Mouse (Mus musculus) intestine, postnatal 0 days (tissue): ENCODE data around the gene Prmt7. TPM values are rescaled to one million over a fixed set of nuclear protein-coding genes. Genes with fewer than 3 reads are reported as not detected.

ENCODE experiments used
- ATAC-seq: fragments of 200-750 bp; cut with Nextera tagmentation; 2 replicates; pipeline ENCODE4 v1.8.0; 2017; ENCODE audit warnings: mild to moderate bottlenecking, moderate TSS enrichment, moderate library complexity
- H3K27ac ChIP-seq: fragments of 300-500 bp; sonication (generic); 2 replicates; pipeline ENCODE4 v1.5.1; 2014; ENCODE audit warnings: mild to moderate bottlenecking, low read depth, low read length, moderate library complexity
- H3K27me3 ChIP-seq: fragments of 300-500 bp; sonication (generic); replicated peaks from 2 replicates; pipeline ENCODE4 v1.6.1; 2014; ENCODE audit warnings: low read length, mixed read lengths; ENCODE audit not compliant: control insufficient read depth, insufficient read depth
- H3K36me3 ChIP-seq: fragments of 300-500 bp; sonication (generic); 2 replicates; pipeline ENCODE4 v1.6.1; 2014; ENCODE audit warnings: mild to moderate bottlenecking, moderate library complexity; ENCODE audit not compliant: control insufficient read depth, insufficient read depth
- H3K4me1 ChIP-seq: fragments of 300-500 bp; sonication (generic); replicated peaks from 2 replicates; pipeline ENCODE4 v1.6.1; 2014; ENCODE audit warnings: antibody characterized with exemption, low read length, mixed read lengths; ENCODE audit not compliant: control insufficient read depth, insufficient read depth
- H3K4me2 ChIP-seq: fragments of 300-500 bp; sonication (generic); replicated peaks from 2 replicates; pipeline ENCODE4 v1.6.1; 2014; ENCODE audit warnings: low read depth, mild to moderate bottlenecking, moderate library complexity
- H3K4me3 ChIP-seq: fragments of 300-500 bp; sonication (generic); 2 replicates; pipeline ENCODE4 v1.5.1; 2014; ENCODE audit warnings: low read depth, low read length
- H3K9ac ChIP-seq: fragments of 300-500 bp; sonication (generic); 2 replicates; pipeline ENCODE4 v1.6.1; 2014; ENCODE audit warnings: mild to moderate bottlenecking, low read depth, low read length
- H3K9me3 ChIP-seq: fragments of 300-500 bp; sonication (generic); 2 replicates; pipeline ENCODE4 v1.6.1; 2016; ENCODE audit warnings: mixed run types; ENCODE audit not compliant: control insufficient read depth
- CTCF ChIP-seq: sonication (generic); IDR thresholded peaks from 2 replicates; pipeline ENCODE4 v1.5.1; 2016; ENCODE audit warnings: low read depth, mild to moderate bottlenecking, control low read depth, antibody characterized with exemption, moderate library complexity
- WGBS: fragments of 180-500 bp; shearing (Covaris S2); extraction: QIAGEN DNeasy Blood & Tissue Kit; methylation state at CpG from one replicate; pipeline ENCODE4 v1.1.7; 2014; 5-methylcytosine and 5-hydroxymethylcytosine counted together
- polyA plus RNA-seq: library from polyadenylated mRNA; unstranded; fragments of >200 nt; fragmentation: Nextera tagmentation; extraction: Ambion mirVana; gene quantifications from 2 replicates; pipeline ENCODE4 v1.2.1, GENCODE M21; 2015

Prmt7 gene
- 11.7 and 12.2 TPM in 2 replicates for polyA plus RNA-seq

DNA sequence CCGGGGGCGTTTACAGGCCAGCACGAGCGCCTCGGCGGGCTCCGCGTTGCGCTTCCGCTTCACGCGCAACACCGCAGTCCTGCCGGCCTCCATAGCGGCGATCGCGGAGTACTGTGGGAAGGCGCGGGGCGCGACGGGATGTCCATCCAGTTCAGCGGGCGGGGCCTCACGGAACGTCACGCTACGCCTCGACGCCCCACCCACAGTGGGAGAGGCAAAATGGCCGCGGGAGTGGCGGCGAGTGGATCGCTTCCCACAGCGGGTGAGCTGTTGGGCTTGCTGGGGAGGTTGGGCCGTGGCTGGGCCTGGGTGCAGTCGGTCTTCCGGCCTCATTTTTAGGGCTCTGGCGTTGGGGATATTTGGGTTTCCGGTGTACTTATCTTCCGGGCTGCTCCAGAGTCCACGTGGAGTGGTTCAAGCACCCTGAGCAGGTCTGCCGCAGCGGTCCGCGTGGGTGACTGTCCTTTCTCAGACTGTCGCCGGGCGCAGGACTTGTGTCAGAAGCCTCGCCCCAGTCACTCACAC lies at the start of gene Prmt7, which contains the start of gene Slc7a6os:
Gene Prmt7, plus strand, starts transcription at position 116 of the 525 bp plus-strand sequence.
Gene Slc7a6os, minus strand, starts transcription at position 115 of the 525 bp plus-strand sequence.
- peak within 1 kb of the TSS; percentile 89 for H3K9ac ChIP-seq
- peak; percentile 99 for ATAC-seq

GRCm38 (mm10) chr8:106163251-106163650 lies 47.5 kb upstream of the Prmt7 start:
- Histone ChIP-seq H3K27ac (no peak overlapping the region), H3K4me1 (no peaks in the 10 kb centered on the region), H3K27me3 (no peaks in the 10 kb centered on the region), H3K9ac (no peak overlapping the region), H3K4me2 (no peak overlapping the region), H3K4me3 (no peak overlapping the region), H3K36me3 (peaks cover 28% of the 10 kb centered on the region), H3K9me3 (no peaks in the 10 kb centered on the region)
- ATAC-seq, result no peak
- TF ChIP-seq CTCF, result no peak
- WGBS, result 93% methylated on average over 9 of the region's 9 CpGs

More for the DNA sequence above, at the start of gene Prmt7, which contains the start of gene Slc7a6os:
- Histone ChIP-seq H3K4me2 (peak within 1 kb of the TSS; percentile 81), H3K36me3 (peaks cover 20% of the 10 kb centered on the region; the same call in 1 of the 2 replicates), H3K27ac (peak within 1 kb of the TSS; percentile 95), H3K27me3 (no peaks in the 10 kb centered on the region), H3K4me3 (peak within 1 kb of the TSS; percentile 82), H3K4me1 (peaks cover 8% of the 10 kb centered on the region; the same call in 1 of the 2 replicates), H3K9me3 (no peaks in the 10 kb centered on the region)
- under 1% methylated on average over 52 of the region's 52 CpGs for WGBS
- no peak for TF ChIP-seq CTCF

- Histone ChIP-seq H3K4me1 (no peaks in the 10 kb centered on the region), H3K27me3 (no peaks in the 10 kb centered on the region), H3K36me3 (peaks cover 17% of the 10 kb centered on the region; the same call in 1 of the 2 replicates), H3K9ac (no peak overlapping the region), H3K4me3 (no peak overlapping the region), H3K9me3 (no peaks in the 10 kb centered on the region), H3K27ac (no peak overlapping the region), H3K4me2 (no peak overlapping the region)
- TF ChIP-seq CTCF, result peak; percentile 90
- 38% methylated on average over 4 of the region's 4 CpGs for WGBS
- ATAC-seq, result no peak
Measured at GRCm38 (mm10) chr8:106165460-106165859, 45.3 kb upstream of the Prmt7 start.

DNA sequence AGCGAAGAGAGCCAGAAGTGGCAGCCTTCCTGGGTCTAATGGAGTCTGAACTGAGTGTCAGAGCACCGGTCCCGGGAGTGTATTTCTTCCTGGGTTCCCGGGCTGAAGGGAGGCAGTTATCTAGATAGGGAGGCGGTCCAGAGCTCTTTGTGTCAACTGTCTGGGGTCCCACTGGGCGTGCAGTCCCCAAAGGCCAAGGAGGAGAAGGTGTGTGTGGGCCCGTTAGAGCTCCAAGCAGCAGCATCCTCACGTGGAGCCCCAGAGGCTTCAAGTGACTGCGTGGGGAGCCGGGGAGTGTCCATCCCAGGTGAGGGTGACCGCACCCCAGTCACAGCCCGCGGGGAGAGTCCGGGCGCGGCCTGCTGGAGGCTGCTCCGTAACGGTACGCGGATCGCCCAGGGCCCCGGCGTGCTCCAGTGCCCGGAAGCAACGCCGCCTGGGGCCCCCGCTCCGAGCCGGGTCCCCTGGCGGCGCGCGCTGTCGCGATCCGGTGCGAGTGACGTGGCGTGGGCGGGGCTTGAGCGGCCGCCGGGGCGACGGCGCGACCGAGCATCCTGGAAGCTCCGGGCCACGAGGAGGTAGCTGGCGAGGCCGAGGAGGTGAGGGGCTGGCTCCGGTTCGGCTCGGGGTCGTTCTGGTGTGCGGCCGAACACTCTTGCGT lies 42.2 kb upstream of the Prmt7 start, which contains the start of gene Slc7a6:
Gene Slc7a6, plus strand, starts transcription at position 502 of the 661 bp plus-strand sequence.
- peak; percentile 78 for ATAC-seq
- under 1% methylated on average over 58 of the region's 59 CpGs for WGBS

GRCm38 (mm10) chr8:106169017-106169933 lies 41.5 kb upstream of the Prmt7 start:
- Histone ChIP-seq H3K4me1 (no peaks in the 10 kb centered on the region), H3K4me3 (peak overlapping the region; percentile 72), H3K9me3 (no peaks in the 10 kb centered on the region), H3K27ac (peak overlapping the region; percentile 46), H3K4me2 (peak overlapping the region; percentile 94), H3K27me3 (no peaks in the 10 kb centered on the region), H3K36me3 (no peaks in the 10 kb centered on the region), H3K9ac (peak overlapping the region; percentile 62)
- TF ChIP-seq CTCF, result no peak
- ATAC-seq, result peak; percentile 59
- 1% methylated on average over 54 of the region's 54 CpGs for WGBS

More for the DNA sequence above, 42.2 kb upstream of the Prmt7 start, which contains the start of gene Slc7a6:
- peak; percentile 33; the same call in 1 of the 2 replicates for TF ChIP-seq CTCF
- Histone ChIP-seq H3K9ac (peak within 1 kb of the TSS; percentile 62), H3K4me3 (peak within 1 kb of the TSS; percentile 72), H3K27me3 (no peaks in the 10 kb centered on the region), H3K4me2 (peak within 1 kb of the TSS; percentile 94), H3K4me1 (no peaks in the 10 kb centered on the region), H3K36me3 (peaks cover 4% of the 10 kb centered on the region; the same call in 1 of the 2 replicates), H3K9me3 (no peaks in the 10 kb centered on the region), H3K27ac (peak within 1 kb of the TSS; percentile 46)
